Mouse (Mus musculus) intestine, embryonic 16.5 days (tissue): ENCODE results near the gene Yipf6. TPM values are rescaled to one million over a fixed set of nuclear protein-coding genes. Genes with fewer than 3 reads are reported as not detected.

Source experiments
- ATAC-seq: fragments of 200-750 bp; cut with Nextera tagmentation; 2 replicates; pipeline ENCODE4 v1.8.0; 2017; ENCODE audit warnings: moderate TSS enrichment, moderate library complexity
- H3K27ac ChIP-seq: fragments of 300-500 bp; sonication (generic); 2 replicates; pipeline ENCODE4 v1.5.1; 2014; ENCODE audit warnings: mild to moderate bottlenecking, low read length
- H3K27me3 ChIP-seq: fragments of 300-500 bp; sonication (generic); replicated peaks from 2 replicates; pipeline ENCODE4 v1.6.1; 2014; ENCODE audit warnings: low read length, control low read depth, mixed read lengths; ENCODE audit not compliant: control insufficient read depth, insufficient read depth
- H3K36me3 ChIP-seq: fragments of 300-500 bp; sonication (generic); 2 replicates; pipeline ENCODE4 v1.6.1; 2014; ENCODE audit warnings: low read length, control low read depth; ENCODE audit not compliant: control insufficient read depth, insufficient read depth
- H3K4me1 ChIP-seq: fragments of 300-500 bp; sonication (generic); 2 replicates; pipeline ENCODE4 v1.6.1; 2014; ENCODE audit warnings: low read length, control low read depth, mixed read lengths; ENCODE audit not compliant: control insufficient read depth, insufficient read depth
- H3K4me2 ChIP-seq: fragments of 300-500 bp; sonication (generic); 2 replicates; pipeline ENCODE4 v1.6.1; 2014; ENCODE audit warnings: low read depth, low read length, control low read depth
- H3K4me3 ChIP-seq: fragments of 300-500 bp; sonication (generic); 2 replicates; pipeline ENCODE4 v1.5.1; 2014; ENCODE audit warnings: mild to moderate bottlenecking, low read length
- H3K9ac ChIP-seq: fragments of 300-500 bp; sonication (generic); 2 replicates; pipeline ENCODE4 v1.6.1; 2014; ENCODE audit warnings: low read depth, low read length
- H3K9me3 ChIP-seq: fragments of 300-500 bp; sonication (generic); 2 replicates; pipeline ENCODE4 v1.6.1; 2016; ENCODE audit warnings: low read length, control low read depth; ENCODE audit not compliant: control insufficient read depth
- WGBS: fragments of 180-500 bp; shearing (Covaris S2); extraction: QIAGEN DNeasy Blood & Tissue Kit; methylation state at CpG from one replicate; pipeline ENCODE4 v1.1.7; 2014; 5-methylcytosine and 5-hydroxymethylcytosine counted together
- polyA plus RNA-seq: library from polyadenylated mRNA; unstranded; fragments of >200 nt; fragmentation: Nextera tagmentation; extraction: Ambion mirVana; gene quantifications from 2 replicates; pipeline ENCODE4 v1.2.1, GENCODE M21; 2015

Gene Yipf6
- polyA plus RNA-seq, result 26.9 and 27.8 TPM in 2 replicates

DNA sequence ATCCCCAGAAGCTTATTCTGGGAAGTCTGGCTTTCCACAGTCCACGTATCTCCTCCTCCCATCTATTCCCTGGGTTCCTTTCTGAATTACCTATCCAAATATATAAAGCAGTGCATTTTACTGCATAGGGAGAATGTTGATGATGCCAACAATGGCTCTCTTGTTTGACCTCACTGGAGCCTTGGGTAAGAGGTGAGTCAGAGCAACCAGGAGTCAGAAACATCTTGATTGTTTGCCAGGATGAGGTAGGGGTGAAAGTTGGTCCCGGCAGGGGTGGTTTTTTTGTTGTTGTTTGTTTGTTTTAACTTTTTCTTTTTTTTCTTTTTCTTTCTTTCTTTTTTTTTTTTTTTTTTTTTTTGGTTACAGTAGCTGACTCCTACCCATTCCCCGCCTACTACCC, at the start of gene Yipf6:
Gene Yipf6, plus strand, starts transcription at position 216 of the 400 bp plus-strand sequence.
- peak within 1 kb of the TSS; percentile 62 for H3K4me3 ChIP-seq
- H3K4me1 ChIP-seq, result peaks cover 3% of the 10 kb centered on the region; the same call in 1 of the 2 replicates
- peak within 1 kb of the TSS; percentile 80 for H3K9ac ChIP-seq
- no peaks in the 10 kb centered on the region for H3K27me3 ChIP-seq
- no peaks in the 10 kb centered on the region for H3K36me3 ChIP-seq
- peak within 1 kb of the TSS; percentile 96 for H3K27ac ChIP-seq
- WGBS, result 70% methylated on average over 3 of the region's 3 CpGs
- H3K9me3 ChIP-seq, result no peaks in the 10 kb centered on the region
- peak within 1 kb of the TSS; percentile 54 for H3K4me2 ChIP-seq
- ATAC-seq, result no peak

DNA sequence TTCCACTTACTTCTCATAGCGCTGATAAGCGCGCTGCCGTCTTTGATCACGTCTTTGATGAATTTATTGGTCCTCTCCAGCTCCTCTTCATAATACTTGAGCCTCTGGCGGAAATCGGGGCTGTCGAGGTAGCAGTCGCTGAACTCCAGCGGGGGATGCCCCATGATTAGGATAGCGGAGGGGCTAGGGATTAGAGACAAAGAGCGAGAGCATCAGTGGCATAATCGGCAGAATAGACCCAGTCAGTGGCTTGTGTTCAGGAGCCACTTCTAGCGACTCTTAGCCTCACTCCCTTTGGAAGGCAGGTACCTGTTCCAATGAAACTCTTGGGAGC, 46.1 kb upstream of the Yipf6 start:
- no peaks in the 10 kb centered on the region for H3K4me1 ChIP-seq
- ATAC-seq, result peak; percentile 34; the same call in 1 of the 2 replicates
- H3K27me3 ChIP-seq, result no peaks in the 10 kb centered on the region
- H3K4me2 ChIP-seq, result peak overlapping the region; percentile 53
- no peaks in the 10 kb centered on the region for H3K9me3 ChIP-seq
- H3K9ac ChIP-seq, result peak overlapping the region; percentile 66
- no peaks in the 10 kb centered on the region for H3K36me3 ChIP-seq
- H3K4me3 ChIP-seq, result peak overlapping the region; percentile 58
- 14% methylated on average over 14 of the region's 14 CpGs for WGBS
- H3K27ac ChIP-seq, result peak overlapping the region; percentile 68

DNA sequence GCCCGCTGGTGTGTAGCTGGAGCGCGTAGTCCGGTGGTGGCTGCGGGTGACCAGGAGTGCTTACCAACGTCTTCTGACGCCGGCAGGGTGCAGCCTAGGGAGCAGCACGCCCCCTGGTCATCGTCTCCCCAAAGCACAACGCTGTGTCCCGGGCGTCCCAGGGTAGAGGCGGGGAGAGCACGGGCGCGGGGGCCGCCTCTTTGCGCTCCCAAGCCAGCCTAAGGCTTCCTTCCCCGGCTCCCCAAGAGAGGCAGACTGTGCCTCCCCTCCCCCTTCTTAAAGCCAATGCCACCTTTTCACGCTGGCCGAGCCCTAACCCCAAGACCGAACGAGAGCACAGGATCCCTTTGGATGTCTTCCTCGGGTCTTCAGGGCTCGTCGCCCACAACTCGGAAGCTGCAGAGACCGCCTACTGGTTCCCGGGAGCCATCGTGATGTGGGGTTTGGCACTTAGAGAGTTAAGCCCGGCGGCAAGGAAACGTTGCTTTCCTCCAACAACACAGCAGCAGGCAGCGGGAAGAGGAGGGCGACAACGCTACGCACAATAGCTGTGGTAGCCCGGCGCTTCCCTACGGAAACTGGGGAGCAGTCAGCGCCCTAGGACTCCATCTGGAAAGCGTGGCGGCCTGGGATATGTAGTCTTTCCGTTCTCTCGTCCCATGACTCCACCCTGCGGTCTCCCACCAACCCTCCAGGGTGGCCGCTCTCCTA, 45.6 kb upstream of the Yipf6 start, which contains the start of gene Ophn1:
Gene Ophn1, minus strand, starts transcription at position 620 of the 711 bp plus-strand sequence.
- Histone ChIP-seq H3K4me2 (peak within 1 kb of the TSS; percentile 53), H3K4me3 (peak within 1 kb of the TSS; percentile 58), H3K27me3 (no peaks in the 10 kb centered on the region), H3K9ac (peak within 1 kb of the TSS; percentile 66), H3K27ac (peak within 1 kb of the TSS; percentile 68), H3K9me3 (no peaks in the 10 kb centered on the region), H3K4me1 (no peaks in the 10 kb centered on the region), H3K36me3 (no peaks in the 10 kb centered on the region)
- WGBS, result 18% methylated on average over 41 of the region's 48 CpGs
- ATAC-seq, result peak; percentile 93

GRCm38 (mm10) chrX:98898307-98898706, 37.8 kb upstream of the Yipf6 start:
- Histone ChIP-seq H3K4me3 (no peak overlapping the region), H3K27ac (no peak overlapping the region), H3K36me3 (no peaks in the 10 kb centered on the region), H3K9ac (no peak overlapping the region), H3K4me2 (no peak overlapping the region), H3K27me3 (no peaks in the 10 kb centered on the region), H3K9me3 (no peaks in the 10 kb centered on the region), H3K4me1 (no peaks in the 10 kb centered on the region)
- 78% methylated on average over 3 of the region's 3 CpGs for WGBS
- no peak for ATAC-seq

GRCm38 (mm10) chrX:98904226-98904625, 31.9 kb upstream of the Yipf6 start:
- no peaks in the 10 kb centered on the region for H3K36me3 ChIP-seq
- H3K27me3 ChIP-seq, result no peaks in the 10 kb centered on the region
- no peak overlapping the region for H3K4me2 ChIP-seq
- no peaks in the 10 kb centered on the region for H3K9me3 ChIP-seq
- ATAC-seq, result no peak
- H3K4me3 ChIP-seq, result no peak overlapping the region
- no peak overlapping the region for H3K27ac ChIP-seq
- 87% methylated on average over 6 of the region's 6 CpGs for WGBS
- no peaks in the 10 kb centered on the region for H3K4me1 ChIP-seq
- no peak overlapping the region for H3K9ac ChIP-seq

DNA sequence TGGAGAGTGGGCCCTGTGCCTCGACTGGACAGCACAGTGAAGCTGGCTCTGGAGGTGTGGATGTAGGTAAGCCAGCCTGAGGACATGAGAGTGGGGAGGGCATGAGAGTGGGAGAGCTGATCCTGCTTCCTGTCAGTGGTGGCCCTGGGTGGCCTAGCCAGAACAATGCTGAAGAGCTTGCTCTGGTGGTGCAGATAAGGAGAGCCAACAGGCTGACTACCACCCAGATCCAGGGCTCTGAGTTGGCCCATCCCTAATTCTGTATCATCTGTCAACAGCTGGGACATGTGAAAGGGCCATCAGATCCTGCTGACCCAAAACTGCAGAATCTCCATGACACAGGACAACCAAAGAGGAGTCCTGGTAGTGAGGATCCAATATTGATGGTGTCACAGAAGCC, 27.2 kb upstream of the Yipf6 start:
- Histone ChIP-seq H3K4me3 (no peak overlapping the region), H3K4me1 (no peaks in the 10 kb centered on the region), H3K36me3 (no peaks in the 10 kb centered on the region), H3K9me3 (no peaks in the 10 kb centered on the region), H3K9ac (no peak overlapping the region), H3K4me2 (no peak overlapping the region), H3K27ac (no peak overlapping the region), H3K27me3 (no peaks in the 10 kb centered on the region)
- no peak for ATAC-seq
- WGBS, result 60% methylated on average over 1 of the region's 1 CpGs

DNA sequence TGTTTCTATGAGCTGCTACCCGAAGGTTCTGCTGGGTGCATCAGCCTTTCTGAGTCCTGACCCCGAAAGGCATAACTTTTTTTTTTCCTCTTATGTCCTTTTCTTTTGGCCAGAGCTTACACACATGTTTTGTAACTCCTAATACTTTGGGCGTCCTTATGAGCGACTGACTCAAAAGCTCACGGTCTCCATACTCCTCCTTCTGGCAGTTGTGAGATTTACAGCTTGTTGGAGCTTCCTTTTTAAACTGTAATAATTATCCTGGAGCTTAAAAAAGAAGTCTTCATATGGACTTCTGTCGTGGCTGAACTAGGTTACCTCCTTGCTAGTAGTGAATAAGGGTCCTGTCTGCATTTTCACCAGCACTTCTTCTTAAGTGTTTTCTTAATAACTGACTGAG, 16.7 kb upstream of the Yipf6 start:
- Histone ChIP-seq H3K36me3 (no peaks in the 10 kb centered on the region), H3K9ac (no peak overlapping the region), H3K4me1 (no peaks in the 10 kb centered on the region), H3K4me3 (no peak overlapping the region), H3K27me3 (0 out of 2 replicates have a peak, but pooled peaks cover 2% of the 10 kb centered on the region), H3K9me3 (no peaks in the 10 kb centered on the region), H3K27ac (no peak overlapping the region), H3K4me2 (no peak overlapping the region)
- ATAC-seq, result no peak
- WGBS, result 21% methylated on average over 6 of the region's 6 CpGs

DNA sequence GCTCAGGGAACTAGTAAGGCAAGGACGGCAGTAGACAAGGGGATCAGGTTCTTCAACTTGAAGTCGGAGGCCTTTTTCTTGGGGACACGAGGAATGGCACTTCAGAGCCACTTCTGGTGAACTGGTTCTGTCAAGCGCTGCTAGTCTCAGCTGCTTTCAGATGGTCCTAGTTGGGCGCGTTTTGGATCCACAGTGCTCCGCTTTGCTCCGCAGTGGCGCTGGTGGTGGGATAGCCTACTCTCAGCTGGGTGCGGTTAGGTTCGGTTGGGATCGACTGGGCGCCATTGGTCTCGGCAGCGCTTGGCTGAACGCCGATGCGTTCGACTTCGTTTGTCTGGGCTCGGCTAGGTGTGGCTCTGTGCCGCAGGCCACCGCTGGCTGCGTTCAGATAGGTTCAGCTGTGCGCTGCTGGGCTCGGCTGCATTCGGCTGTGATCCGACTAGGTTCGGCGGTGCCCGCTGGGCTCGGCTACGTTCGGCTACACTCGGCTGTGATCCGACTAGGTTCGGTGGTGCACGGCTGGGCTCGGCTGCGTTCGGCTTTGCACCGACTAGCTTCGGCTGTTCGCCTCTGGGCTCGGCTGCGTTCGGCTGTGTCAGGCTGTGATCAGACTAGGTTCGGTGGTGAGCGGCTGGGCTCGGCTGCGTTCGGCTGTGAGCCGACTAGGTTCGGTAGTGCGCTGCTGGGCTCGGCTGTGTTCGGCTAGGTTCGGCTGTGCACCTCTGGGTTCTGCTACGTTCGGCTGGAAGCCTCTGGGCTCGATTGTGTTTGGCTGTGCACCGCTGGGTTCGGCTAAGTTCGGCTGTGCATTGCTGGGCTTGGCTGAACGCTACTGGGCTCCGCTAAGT, 815 bp downstream of the Yipf6 start:
- H3K36me3 ChIP-seq, result no peaks in the 10 kb centered on the region
- H3K4me1 ChIP-seq, result peaks cover 3% of the 10 kb centered on the region; the same call in 1 of the 2 replicates
- H3K4me3 ChIP-seq, result peak overlapping the region; percentile 62
- WGBS, result 21% methylated on average over 66 of the region's 66 CpGs
- H3K27ac ChIP-seq, result peak overlapping the region; percentile 96
- peak overlapping the region; percentile 54 for H3K4me2 ChIP-seq
- ATAC-seq, result peak; percentile 94
- H3K9me3 ChIP-seq, result no peaks in the 10 kb centered on the region
- H3K27me3 ChIP-seq, result no peaks in the 10 kb centered on the region
- H3K9ac ChIP-seq, result peak overlapping the region; percentile 80

- ATAC-seq, result peak; percentile 88
- Histone ChIP-seq H3K4me1 (peaks cover 3% of the 10 kb centered on the region; the same call in 1 of the 2 replicates), H3K27ac (peak overlapping the region; percentile 96), H3K9ac (peak overlapping the region; percentile 80), H3K36me3 (no peaks in the 10 kb centered on the region), H3K4me3 (peak overlapping the region; percentile 62), H3K9me3 (no peaks in the 10 kb centered on the region), H3K4me2 (peak overlapping the region; percentile 54), H3K27me3 (no peaks in the 10 kb centered on the region)
- WGBS, result 19% methylated on average over 57 of the region's 57 CpGs
These were observed 1.6 kb downstream of the Yipf6 start for GRCm38 (mm10) chrX:98937555-98938294.
